Mouse (Mus musculus) left cerebral cortex, adult 6 months (tissue): ENCODE measurements around the gene Olfr153. TPM values are rescaled to one million over a fixed set of nuclear protein-coding genes. Genes with fewer than 3 reads are reported as not detected.

Experiments used
- long read RNA-seq, 2 experiments: library from polyadenylated mRNA; unstranded; transcript quantifications; one replicate each; pipeline ENCODE4 v2.0.0; 2019 to 2020
- polyA plus RNA-seq: library from polyadenylated mRNA; unstranded; fragments of <200 nt; fragmentation: Nextera tagmentation; gene quantifications from 2 replicates; pipeline ENCODE4 v1.2.3, GENCODE M21; 2021

Olfr153 gene
- not detected in 2 replicates for polyA plus RNA-seq
- long read RNA-seq, experiment 1: 0 reads
- long read RNA-seq, experiment 2: 0 reads

DNA sequence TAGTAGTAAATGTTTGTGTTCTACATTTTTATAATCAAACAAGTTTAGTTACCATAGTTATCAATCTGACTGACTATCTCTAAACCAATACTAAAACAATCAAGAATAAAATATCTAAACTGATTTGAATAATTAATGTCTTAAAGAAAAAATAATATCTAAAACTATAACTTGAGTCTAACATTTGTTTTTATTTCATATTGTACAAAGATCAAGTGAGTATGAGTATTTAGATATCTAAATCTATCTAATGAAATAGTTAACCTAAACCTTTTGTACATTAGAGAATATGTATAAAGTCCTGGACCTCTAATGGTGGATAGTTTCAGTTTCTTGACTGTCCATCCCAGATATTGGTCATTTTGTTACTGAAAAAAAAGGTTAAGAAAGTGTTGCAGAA lies at the start of gene Olfr153:
Olfr153 (plus strand) TSS at position 301 of the 400 bp plus-strand sequence.

DNA sequence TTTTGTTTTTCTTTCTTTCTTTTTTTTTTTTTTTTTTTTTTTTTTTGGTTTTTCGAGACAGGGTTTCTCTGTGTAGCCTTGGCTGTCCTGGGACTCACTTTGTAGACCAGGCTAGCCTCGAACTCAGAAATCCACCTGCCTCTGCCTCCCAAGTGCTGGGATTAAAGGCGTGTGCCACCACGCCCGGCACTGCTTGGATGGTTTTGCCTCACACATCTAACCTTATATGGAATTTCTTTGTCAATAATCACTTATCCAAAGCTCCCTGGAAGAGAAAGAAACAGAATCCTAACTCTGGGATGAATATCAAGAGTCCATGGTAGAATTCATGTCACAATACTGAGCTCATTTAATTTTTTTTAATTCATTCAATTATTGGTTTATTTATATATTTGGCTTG lies 34.6 kb upstream of the Olfr153 start, which contains the start of gene Pramel7:
Pramel7 (minus strand) TSS at position 101 of the 400 bp plus-strand sequence.

DNA sequence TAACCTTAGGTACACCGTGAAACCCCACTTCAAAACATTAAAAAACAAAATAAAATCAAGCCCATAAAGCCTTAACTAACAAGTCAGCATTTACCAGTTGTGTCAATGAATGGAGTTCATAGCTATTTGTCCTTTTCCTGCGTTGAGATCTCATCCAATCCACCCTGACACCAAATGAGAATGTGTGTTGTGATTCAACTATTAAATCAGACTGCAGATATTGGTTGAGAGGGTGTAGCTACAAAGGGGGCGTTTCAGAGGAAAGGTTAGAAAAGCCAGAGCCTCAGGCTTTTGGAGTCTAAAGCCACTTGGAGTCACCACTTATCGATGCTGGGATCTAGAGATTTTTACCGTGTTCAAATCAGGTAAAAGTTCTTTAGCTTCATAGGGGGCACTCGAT lies 25.3 kb upstream of the Olfr153 start, which contains the start of gene Pramel6:
Pramel6 (plus strand) TSS at position 301 of the 400 bp plus-strand sequence.

DNA sequence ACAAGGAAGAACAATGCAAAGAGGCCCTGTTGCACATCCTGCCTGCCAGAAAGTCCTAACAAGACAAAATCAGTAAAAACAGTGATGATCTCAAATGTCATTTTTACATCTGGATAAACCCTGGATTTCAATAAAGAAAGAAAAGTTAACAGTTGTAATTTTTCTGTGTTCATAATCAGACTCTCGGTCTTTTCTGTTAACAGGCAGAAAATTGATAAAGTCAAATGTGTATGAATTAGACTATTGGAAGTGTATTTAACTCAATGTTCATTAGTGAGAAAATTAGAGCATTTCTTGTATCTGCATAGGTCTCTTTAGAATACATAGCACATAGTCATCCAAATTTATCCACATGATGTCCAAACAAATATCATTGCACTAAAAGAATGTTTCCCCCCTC lies 13.8 kb downstream of the Olfr153 start, which contains the start of gene Olfr1128:
Olfr1128 (minus strand) TSS at position 101 of the 400 bp plus-strand sequence.

DNA sequence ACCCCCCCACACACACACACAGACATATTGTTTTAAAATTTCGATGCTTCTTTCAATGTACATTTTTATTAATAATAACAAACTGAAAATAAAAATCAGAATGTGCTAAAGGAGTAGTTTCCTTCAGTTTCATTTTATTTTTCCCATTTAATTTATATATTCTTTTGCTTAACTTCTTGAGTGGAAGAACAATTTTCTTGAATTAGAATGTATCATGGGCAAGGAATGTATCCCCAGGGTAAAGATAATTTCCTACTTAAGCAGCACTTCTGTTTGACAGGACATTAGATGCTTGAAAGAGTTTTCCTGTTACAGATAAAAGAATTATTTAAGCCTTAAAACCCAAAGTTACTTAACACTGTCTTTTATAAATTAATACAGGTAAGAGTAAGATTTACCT lies 42.0 kb downstream of the Olfr153 start, which contains the start of gene Olfr1129:
Olfr1129 (plus strand) TSS at position 301 of the 400 bp plus-strand sequence.

Other genes with a start within 250 kb of the Olfr153 start
- gene Olfr1118, start 224.2 kb upstream of the Olfr153 start, polyA plus RNA-seq: not detected in 2 replicates
- gene Olfr1120, start 177.0 kb upstream of the Olfr153 start, polyA plus RNA-seq: not detected in 2 replicates
- not detected in 2 replicates for gene Olfr1121, start 161.9 kb upstream of the Olfr153 start, polyA plus RNA-seq
- not detected in 2 replicates for gene Olfr1122, start 145.9 kb upstream of the Olfr153 start, polyA plus RNA-seq
- gene Olfr1123, start 115.2 kb upstream of the Olfr153 start, polyA plus RNA-seq: not detected in 2 replicates
- 0.11 TPM in 2 replicates for gene Olfr1124, start 101.5 kb upstream of the Olfr153 start, polyA plus RNA-seq
- not detected in 2 replicates for gene Olfr1126, start 77.8 kb upstream of the Olfr153 start, polyA plus RNA-seq
- not detected in 2 replicates for gene Pramel7, start 34.7 kb upstream of the Olfr153 start, polyA plus RNA-seq
- not detected in 2 replicates for gene Pramel6, start 25.2 kb upstream of the Olfr153 start, polyA plus RNA-seq
- gene Olfr1128, start 13.7 kb downstream of the Olfr153 start, polyA plus RNA-seq: not detected in 2 replicates
- gene Olfr1129, start 42.1 kb downstream of the Olfr153 start, polyA plus RNA-seq: not detected in 2 replicates
- not detected in 2 replicates for gene Olfr1130, start 74.4 kb downstream of the Olfr153 start, polyA plus RNA-seq
- gene Olfr1131, start 95.3 kb downstream of the Olfr153 start, polyA plus RNA-seq: not detected in 2 replicates
- gene Olfr1132, start 105.7 kb downstream of the Olfr153 start, polyA plus RNA-seq: not detected in 2 replicates
- gene Olfr1133, start 115.6 kb downstream of the Olfr153 start, polyA plus RNA-seq: not detected in 2 replicates
- gene Olfr1134, start 126.7 kb downstream of the Olfr153 start, polyA plus RNA-seq: not detected in 2 replicates
- not detected in 2 replicates for gene Olfr1135, start 141.9 kb downstream of the Olfr153 start, polyA plus RNA-seq
- gene Olfr1136, start 162.2 kb downstream of the Olfr153 start, polyA plus RNA-seq: not detected in 2 replicates
- not detected in 2 replicates for gene Olfr1137, start 181.4 kb downstream of the Olfr153 start, polyA plus RNA-seq
- not detected in 2 replicates for gene Olfr1138, start 208.2 kb downstream of the Olfr153 start, polyA plus RNA-seq
- gene Olfr1140, start 212.0 kb downstream of the Olfr153 start, polyA plus RNA-seq: not detected in 2 replicates
- gene Olfr1141, start 222.2 kb downstream of the Olfr153 start, polyA plus RNA-seq: not detected in 2 replicates
- not detected in 2 replicates for gene Olfr152, start 247.7 kb downstream of the Olfr153 start, polyA plus RNA-seq